ENCODE assay signal across 8 mouse cellular contexts in the genomic region with DNA sequence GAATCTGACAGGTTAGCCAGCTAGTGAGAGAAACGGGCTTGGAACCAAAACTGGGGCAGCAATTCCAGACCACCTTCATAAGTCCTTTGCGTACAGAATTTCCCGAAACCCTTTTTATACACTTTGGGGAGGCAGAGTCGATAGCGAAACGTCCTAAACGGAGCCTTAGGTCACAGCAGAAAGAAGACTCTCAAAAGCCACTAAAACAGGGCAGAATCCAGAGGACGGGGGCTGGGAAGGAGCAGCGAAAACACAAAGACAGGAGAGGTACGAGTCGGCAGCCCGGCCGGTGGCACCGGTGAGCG. TPM values are rescaled to one million over a fixed set of nuclear protein-coding genes. Genes with fewer than 3 reads are reported as not detected.
DNase-seq lines count a peak whose midpoint lies in the region; ATAC-seq and TF ChIP-seq lines count a peak whose summit lies in the region.

No protein-coding gene starts in this region.

- dilution Hi-C loops in CH12.LX (cut with MboI; ENCODE audit: extremely low pct_ligation_motif_present, extremely low pct_unique_long_range_greater_than_20kb, low sequenced_read_pairs), result no loop called here

- no peak for ATAC-seq in heart, embryonic 12.5 days (ENCODE audit: insufficient number of reproducible peaks, low FRiP score)
- ATAC-seq in forebrain, embryonic 13.5 days, result no peak
- no peak for ATAC-seq in liver, embryonic 15.5 days (ENCODE audit: insufficient read depth)
- ATAC-seq in inflammation-experienced regulatory T-cells, adult 6 months, result no peak

- H3K4me1 ChIP-seq in heart, embryonic 12.5 days (replicated peaks), result peaks cover 26% of the 10 kb centered on the region
- H3K4me1 ChIP-seq in CH12.LX (ENCODE audit: control insufficient read depth in 1 of 2, insufficient read depth in 2 of 2), result peaks cover 3 to 50% of the 10 kb centered on the region in 2 experiments
- peaks cover 43% of the 10 kb centered on the region for H3K4me1 ChIP-seq in forebrain, embryonic 13.5 days
- peaks cover 45% of the 10 kb centered on the region for H3K4me1 ChIP-seq in liver, embryonic 15.5 days (replicated peaks)

- no peaks in the 10 kb centered on the region for H3K9me3 ChIP-seq in heart, embryonic 12.5 days (replicated peaks)
- H3K9me3 ChIP-seq in CH12.LX (replicated peaks; ENCODE audit: low read length), result no peaks in the 10 kb centered on the region
- H3K9me3 ChIP-seq in forebrain, embryonic 13.5 days (replicated peaks), result no peaks in the 10 kb centered on the region
- H3K9me3 ChIP-seq in liver, embryonic 15.5 days (replicated peaks), result no peaks in the 10 kb centered on the region

- DNase-seq in heart, adult 9 months (ENCODE audit: low spot score in 2 of 2), result no peak
- DNase-seq in CH12.LX (ENCODE audit: extremely low read depth), result no peak
- no peak for DNase-seq in embryo, embryonic 10 days (ENCODE audit: low spot score)
- no peak for DNase-seq in urinary bladder, postnatal 14 days (ENCODE audit: low spot score)

- no peak for TF ChIP-seq POLR2A in CH12.LX (IDR thresholded peaks at IDR 0.05; ENCODE audit: low read depth, low read length)

- TF ChIP-seq RAD21 in CH12.LX (IDR thresholded peaks at IDR 0.05; ENCODE audit: low read depth, low read length), result no peak

- under 1% methylated on average over 15 of the region's 15 CpGs for WGBS in heart, embryonic 12.5 days
- under 1% methylated on average over 15 of the region's 15 CpGs for WGBS in forebrain, embryonic 13.5 days
- WGBS in liver, embryonic 15.5 days (ENCODE audit: insufficient replicate concordance), result 0% methylated on average over 15 of the region's 15 CpGs

- peak overlapping the region; percentile 98 for H3K27ac ChIP-seq in heart, embryonic 12.5 days (ENCODE audit: poor library complexity, severe bottlenecking)
- peak overlapping the region; percentile 90 for H3K27ac ChIP-seq in CH12.LX (ENCODE audit: insufficient read depth, low read depth)
- H3K27ac ChIP-seq in forebrain, embryonic 13.5 days, result peak overlapping the region; percentile 94
- H3K27ac ChIP-seq in liver, embryonic 15.5 days (replicated peaks), result peak overlapping the region; percentile 99

- H3K4me2 ChIP-seq in heart, embryonic 12.5 days, result peak overlapping the region; percentile 81
- H3K4me2 ChIP-seq in CH12.LX (ENCODE audit: insufficient read depth, low read depth, poor library complexity, severe bottlenecking), result peak overlapping the region; percentile 67; the same call in 1 of the 2 replicates
- peak overlapping the region; percentile 90 for H3K4me2 ChIP-seq in forebrain, embryonic 13.5 days
- H3K4me2 ChIP-seq in liver, embryonic 15.5 days, result peak overlapping the region; percentile 82

- H3K36me3 ChIP-seq in heart, embryonic 12.5 days, result peaks cover 23% of the 10 kb centered on the region
- peaks cover 11 to 44% of the 10 kb centered on the region in 2 experiments for H3K36me3 ChIP-seq in CH12.LX (replicated peaks in 1 of 2; ENCODE audit: control insufficient read depth in 1 of 2, insufficient read depth in 1 of 2, low read length in 1 of 2)
- peaks cover 16% of the 10 kb centered on the region for H3K36me3 ChIP-seq in forebrain, embryonic 13.5 days (ENCODE audit: poor library complexity, severe bottlenecking)
- peaks cover 36% of the 10 kb centered on the region for H3K36me3 ChIP-seq in liver, embryonic 15.5 days (replicated peaks)

- H3K4me3 ChIP-seq in heart, embryonic 12.5 days, result peak overlapping the region; percentile 87
- peak overlapping the region; percentile 85 to 99 (median 93) for H3K4me3 ChIP-seq in CH12.LX (replicated peaks in 1 of 3; ENCODE audit: low read depth in 2 of 3, low read length in 2 of 3, poor library complexity in 1 of 3)
- H3K4me3 ChIP-seq in forebrain, embryonic 13.5 days, result peak overlapping the region; percentile 81
- peak overlapping the region; percentile 85 for H3K4me3 ChIP-seq in liver, embryonic 15.5 days (replicated peaks)

- TF ChIP-seq CTCF in CH12.LX (conservative IDR thresholded peaks at IDR 0.05 in 1 of 2, IDR thresholded peaks at IDR 0.05 in 1 of 2; ENCODE audit: low read depth in 2 of 2, low read length in 2 of 2), result no peak

- H3K9ac ChIP-seq in heart, embryonic 12.5 days, result peak overlapping the region; percentile 97
- peak overlapping the region; percentile 79 for H3K9ac ChIP-seq in CH12.LX (ENCODE audit: insufficient read depth, low read depth)
- H3K9ac ChIP-seq in forebrain, embryonic 13.5 days, result peak overlapping the region; percentile 90
- peak overlapping the region; percentile 86 for H3K9ac ChIP-seq in liver, embryonic 15.5 days

- in situ Hi-C loops in CH12.LX (cut with MboI; ENCODE audit: low pct_ligation_motif_present, low pct_unique_long_range_greater_than_20kb, low sequenced_read_pairs), result loop anchor here (5.0 kb wide), 2 partner anchors 35 to 65 kb away; a partner anchor contains a TSS

- H3K27me3 ChIP-seq in heart, embryonic 12.5 days (replicated peaks), result no peaks in the 10 kb centered on the region
- no peaks in the 10 kb centered on the region for H3K27me3 ChIP-seq in CH12.LX (replicated peaks)
- no peaks in the 10 kb centered on the region for H3K27me3 ChIP-seq in forebrain, embryonic 13.5 days
- no peaks in the 10 kb centered on the region for H3K27me3 ChIP-seq in liver, embryonic 15.5 days

- H3K79me2 ChIP-seq in CH12.LX (replicated peaks; ENCODE audit: control insufficient read depth, extremely low read depth, insufficient read depth, poor library complexity, severe bottlenecking), result peaks cover 61% of the 10 kb centered on the region

- TF ChIP-seq EP300 in CH12.LX (IDR thresholded peaks at IDR 0.05; ENCODE audit: low read length), result 0 out of 2 replicates have a peak, but pooled peaks have one; percentile 18

TF ChIP-seq in CH12.LX, 34 proteins besides CTCF, POLR2A, EP300 and RAD21:
- peak; percentile 78; the same call in 1 of the 2 replicates for TF ChIP-seq E2F4 (IDR thresholded peaks at IDR 0.05; ENCODE audit: insufficient replicate concordance, low read depth, low read length)
- TF ChIP-seq TCF12 (IDR thresholded peaks at IDR 0.05; ENCODE audit: low read depth, low read length), result no peak
- TF ChIP-seq CHD1 (IDR thresholded peaks at IDR 0.05; ENCODE audit: low read depth, low read length), result peak; percentile 36; the same call in 1 of the 2 replicates
- no peak for TF ChIP-seq HCFC1 (IDR thresholded peaks at IDR 0.05; ENCODE audit: low read depth, low read length)
- no peak for TF ChIP-seq POLR2AphosphoS2 (IDR thresholded peaks at IDR 0.05; ENCODE audit: low read depth, low read length)
- TF ChIP-seq CHD2 (IDR thresholded peaks at IDR 0.05; ENCODE audit: low read length), result peak; percentile 44; the same call in 1 of the 2 replicates
- TF ChIP-seq MYC (IDR thresholded peaks at IDR 0.05; ENCODE audit: low read depth, low read length), result 0 out of 2 replicates have a peak, but pooled peaks have one; percentile 9
- 0 out of 2 replicates have a peak, but pooled peaks have one; percentile 3 for TF ChIP-seq ZMIZ1 (IDR thresholded peaks at IDR 0.05; ENCODE audit: low read depth, low read length)
- TF ChIP-seq PAX5 (IDR thresholded peaks at IDR 0.05; ENCODE audit: low read length), result no peak

RNA-seq across cellular contexts. Expression of a gene that starts 3.8 kb away (rescaled TPM):
- polyA plus RNA-seq in heart, embryonic 12.5 days (2016; fragmentation: Nextera tagmentation; extraction: Ambion mirVana), result 37.9 and 39.5 TPM in 2 replicates
- 36.8 and 42.1 TPM in 2 replicates for total RNA-seq in CH12.LX (2012; rRNA removed)
- total RNA-seq in CH12.LX (2014; rRNA removed), result 38.1 and 41.3 TPM in 2 replicates
- polyA plus RNA-seq in CH12.LX (2012; ENCODE audit: insufficient read length, low read depth), result 62.1 and 73.3 TPM in 2 replicates
- 63.6 and 68.1 TPM in 2 replicates for polyA plus RNA-seq in forebrain, embryonic 13.5 days (2015; fragmentation: Nextera tagmentation; extraction: Ambion mirVana)
- 25.1 and 28.2 TPM in 2 replicates for polyA plus RNA-seq in liver, embryonic 15.5 days (2015; fragmentation: Nextera tagmentation; extraction: Ambion mirVana)
- 10 to 100 TPM; 69.3 to 99.2 (median 86.3) TPM for polyA plus RNA-seq in inflammation-experienced regulatory T-cells, adult 6 months (2017; shearing (Covaris generic))

RNA-seq across cellular contexts. Expression of a gene that starts 3.9 kb away (rescaled TPM):
- polyA plus RNA-seq in heart, embryonic 12.5 days (2016; fragmentation: Nextera tagmentation; extraction: Ambion mirVana), result not detected in 2 replicates
- total RNA-seq in CH12.LX (2012; rRNA removed), result not detected in 2 replicates
- not detected in 2 replicates for total RNA-seq in CH12.LX (2014; rRNA removed)
- not detected in 2 replicates for polyA plus RNA-seq in CH12.LX (2012; ENCODE audit: insufficient read length, low read depth)
- not detected in 2 replicates for polyA plus RNA-seq in forebrain, embryonic 13.5 days (2015; fragmentation: Nextera tagmentation; extraction: Ambion mirVana)
- not detected in 2 replicates for polyA plus RNA-seq in liver, embryonic 15.5 days (2015; fragmentation: Nextera tagmentation; extraction: Ambion mirVana)
- not detected for polyA plus RNA-seq in inflammation-experienced regulatory T-cells, adult 6 months (2017; shearing (Covaris generic))

RNA-seq across cellular contexts. Expression of a gene that starts 32.9 kb away (rescaled TPM):
- polyA plus RNA-seq in heart, embryonic 12.5 days (2016; fragmentation: Nextera tagmentation; extraction: Ambion mirVana), result 95.9 and 99.7 TPM in 2 replicates
- 59.6 and 84.7 TPM in 2 replicates for total RNA-seq in CH12.LX (2012; rRNA removed)
- 101 and 103 TPM in 2 replicates for total RNA-seq in CH12.LX (2014; rRNA removed)
- 111 and 125 TPM in 2 replicates for polyA plus RNA-seq in CH12.LX (2012; ENCODE audit: insufficient read length, low read depth)
- polyA plus RNA-seq in forebrain, embryonic 13.5 days (2015; fragmentation: Nextera tagmentation; extraction: Ambion mirVana), result 150 and 157 TPM in 2 replicates
- 32.0 and 35.4 TPM in 2 replicates for polyA plus RNA-seq in liver, embryonic 15.5 days (2015; fragmentation: Nextera tagmentation; extraction: Ambion mirVana)
- 10 to 100 TPM; 29.4 to 33.1 (median 32.4) TPM for polyA plus RNA-seq in inflammation-experienced regulatory T-cells, adult 6 months (2017; shearing (Covaris generic))

RNA-seq across cellular contexts. Expression of a gene that starts 43.0 kb away (rescaled TPM):
- polyA plus RNA-seq in heart, embryonic 12.5 days (2016; fragmentation: Nextera tagmentation; extraction: Ambion mirVana), result 46.7 and 46.8 TPM in 2 replicates
- 1.5 and 2.6 TPM in 2 replicates for total RNA-seq in CH12.LX (2012; rRNA removed)
- total RNA-seq in CH12.LX (2014; rRNA removed), result 0.05 TPM in 1 of 2 replicates, not detected in the other
- polyA plus RNA-seq in CH12.LX (2012; ENCODE audit: insufficient read length, low read depth), result 0.06 and 0.11 TPM in 2 replicates
- 8.9 and 10.3 TPM in 2 replicates for polyA plus RNA-seq in forebrain, embryonic 13.5 days (2015; fragmentation: Nextera tagmentation; extraction: Ambion mirVana)
- 6.6 and 6.9 TPM in 2 replicates for polyA plus RNA-seq in liver, embryonic 15.5 days (2015; fragmentation: Nextera tagmentation; extraction: Ambion mirVana)
- under 1 TPM in 2 of 3 experiments, not detected in 1; 0.28 to 0.44 TPM for polyA plus RNA-seq in inflammation-experienced regulatory T-cells, adult 6 months (2017; shearing (Covaris generic))
